ENCODE assay signal across 8 mouse cellular contexts in genomic region chr8:4267627-4268026, GRCm38 (mm10). TPM values are rescaled to one million over a fixed set of nuclear protein-coding genes. Genes with fewer than 3 reads are reported as not detected.
DNase-seq lines count a peak whose midpoint lies in the region; ATAC-seq and TF ChIP-seq lines count a peak whose summit lies in the region.

No protein-coding gene starts in this region.

- H3K4me3 ChIP-seq in gastrocnemius, adult 2 months = no peak overlapping the region
- H3K4me3 ChIP-seq in embryonic facial prominence, embryonic 10.5 days = no peak overlapping the region
- no peak overlapping the region for H3K4me3 ChIP-seq in liver, embryonic 13.5 days (replicated peaks)

- ATAC-seq in liver, embryonic 13.5 days (ENCODE audit: low read depth) = peak; percentile 56; the same call in 1 of the 2 replicates

- no peak overlapping the region for H3K27ac ChIP-seq in gastrocnemius, adult 2 months
- no peak overlapping the region for H3K27ac ChIP-seq in embryonic facial prominence, embryonic 10.5 days (replicated peaks)
- no peak overlapping the region for H3K27ac ChIP-seq in liver, embryonic 13.5 days

- intact Hi-C loops in gastrocnemius, adult 2 months (cut with DNase I) = no loop called here

- peaks cover 100% of the 10 kb centered on the region for H3K36me3 ChIP-seq in embryonic facial prominence, embryonic 10.5 days (replicated peaks)
- peaks cover 98% of the 10 kb centered on the region for H3K36me3 ChIP-seq in liver, embryonic 13.5 days

- no peaks in the 10 kb centered on the region for H3K9me3 ChIP-seq in embryonic facial prominence, embryonic 10.5 days
- H3K9me3 ChIP-seq in liver, embryonic 13.5 days (replicated peaks) = no peaks in the 10 kb centered on the region

- H3K9ac ChIP-seq in liver, embryonic 13.5 days = no peak overlapping the region

- TF ChIP-seq CTCF in gastrocnemius, adult 2 months (IDR thresholded peaks at IDR 0.05) = peak; percentile 64

- H3K4me1 ChIP-seq in embryonic facial prominence, embryonic 10.5 days = no peaks in the 10 kb centered on the region
- H3K4me1 ChIP-seq in liver, embryonic 13.5 days (replicated peaks) = no peaks in the 10 kb centered on the region

- H3K27me3 ChIP-seq in embryonic facial prominence, embryonic 10.5 days (replicated peaks; ENCODE audit: low read depth, poor library complexity, severe bottlenecking) = no peaks in the 10 kb centered on the region
- no peaks in the 10 kb centered on the region for H3K27me3 ChIP-seq in liver, embryonic 13.5 days

- WGBS in embryonic facial prominence, embryonic 10.5 days = 75% methylated on average over 15 of the region's 15 CpGs
- 79% methylated on average over 15 of the region's 15 CpGs for WGBS in liver, embryonic 13.5 days (ENCODE audit: insufficient replicate concordance)

- H3K4me2 ChIP-seq in liver, embryonic 13.5 days = no peak overlapping the region

- peak; percentile 66 for DNase-seq in gastrocnemius, adult 2 months
- DNase-seq in gastrocnemius, postnatal 4 days (ENCODE audit: low spot score in 2 of 2) = no peak
- DNase-seq in 416B (ENCODE audit: low read depth) = peak; percentile 22
- peak; percentile 49 for DNase-seq in embryonic facial prominence, embryonic 10.5 days (ENCODE audit: low spot score)
- DNase-seq in liver, embryonic 13.5 days = no peak
- no peak for DNase-seq in right cerebral cortex, adult 2 months (ENCODE audit: low spot score in 2 of 2)
- DNase-seq in spleen, postnatal 14 days (ENCODE audit: low spot score in 2 of 2) = no peak
- DNase-seq in testis, postnatal 14 days (ENCODE audit: low spot score) = no peak

RNA-seq across cellular contexts. Expression of gene Timm44, which starts 8.1 kb away (rescaled TPM):
- 10 to 100 TPM; 61.8 to 76.6 TPM for total RNA-seq in gastrocnemius, adult 2 months (2021)
- total RNA-seq in gastrocnemius, postnatal 4 days (2021) = 10 to 100 TPM; 73.9 to 78.4 TPM
- 64.7 and 73.3 TPM in 2 replicates for polyA plus RNA-seq in embryonic facial prominence, embryonic 10.5 days (2016; fragmentation: Nextera tagmentation; extraction: Ambion mirVana)
- 38.1 and 44.1 TPM in 2 replicates for polyA plus RNA-seq in liver, embryonic 13.5 days (2015; fragmentation: Nextera tagmentation; extraction: Ambion mirVana)

RNA-seq across cellular contexts. Expression of gene Ctxn1, which starts 8.6 kb away (rescaled TPM):
- under 1 TPM; 0.41 to 0.45 TPM for total RNA-seq in gastrocnemius, adult 2 months (2021)
- 1 to 10 TPM; 7.5 to 8.0 TPM for total RNA-seq in gastrocnemius, postnatal 4 days (2021)
- polyA plus RNA-seq in embryonic facial prominence, embryonic 10.5 days (2016; fragmentation: Nextera tagmentation; extraction: Ambion mirVana) = 121 and 134 TPM in 2 replicates
- 3.0 TPM in 2 replicates for polyA plus RNA-seq in liver, embryonic 13.5 days (2015; fragmentation: Nextera tagmentation; extraction: Ambion mirVana)

RNA-seq across cellular contexts. Expression of gene Snapc2, which starts 14.7 kb away (rescaled TPM):
- 10 to 100 TPM in 1 of 2 experiments, 1 to 10 TPM in 1; 9.8 to 13.0 TPM for total RNA-seq in gastrocnemius, adult 2 months (2021)
- total RNA-seq in gastrocnemius, postnatal 4 days (2021) = 10 to 100 TPM; 21.7 to 22.5 TPM
- polyA plus RNA-seq in embryonic facial prominence, embryonic 10.5 days (2016; fragmentation: Nextera tagmentation; extraction: Ambion mirVana) = 62.3 and 64.6 TPM in 2 replicates
- polyA plus RNA-seq in liver, embryonic 13.5 days (2015; fragmentation: Nextera tagmentation; extraction: Ambion mirVana) = 19.7 and 20.3 TPM in 2 replicates

RNA-seq across cellular contexts. Expression of gene Tgfbr3l, which starts 19.6 kb away (rescaled TPM):
- total RNA-seq in gastrocnemius, adult 2 months (2021) = 1 to 10 TPM; 1.9 to 3.3 TPM
- total RNA-seq in gastrocnemius, postnatal 4 days (2021) = 1 to 10 TPM; 5.2 to 9.7 TPM
- polyA plus RNA-seq in embryonic facial prominence, embryonic 10.5 days (2016; fragmentation: Nextera tagmentation; extraction: Ambion mirVana) = 4.4 and 5.2 TPM in 2 replicates
- 0.61 and 0.66 TPM in 2 replicates for polyA plus RNA-seq in liver, embryonic 13.5 days (2015; fragmentation: Nextera tagmentation; extraction: Ambion mirVana)

RNA-seq across cellular contexts. Expression of gene Gm49320, which starts 29.0 kb away (rescaled TPM):
- not detected for total RNA-seq in gastrocnemius, adult 2 months (2021)
- total RNA-seq in gastrocnemius, postnatal 4 days (2021) = under 1 TPM in 1 of 2 experiments, not detected in 1; 0.20 TPM
- 0.44 and 0.85 TPM in 2 replicates for polyA plus RNA-seq in embryonic facial prominence, embryonic 10.5 days (2016; fragmentation: Nextera tagmentation; extraction: Ambion mirVana)
- polyA plus RNA-seq in liver, embryonic 13.5 days (2015; fragmentation: Nextera tagmentation; extraction: Ambion mirVana) = 0.19 and 0.23 TPM in 2 replicates

Comparison
In these comparisons a context has a peak if more than half of its experiments do, and no peak if none do; other contexts are left out.
1. DNase-seq: peak in gastrocnemius, adult 2 months (single experiment), 416B (single experiment) and embryonic facial prominence, embryonic 10.5 days (single experiment); none in gastrocnemius, postnatal 4 days (0 of 2), liver, embryonic 13.5 days (single experiment), right cerebral cortex, adult 2 months (0 of 2), spleen, postnatal 14 days (0 of 2) and testis, postnatal 14 days (single experiment).
2. RNA of gene Ctxn1, which starts 8.6 kb away (total RNA-seq): 7.5 to 8.0 TPM in gastrocnemius, postnatal 4 days; 0.41 to 0.45 TPM in gastrocnemius, adult 2 months; every median in the first group is over 4 times any median in the second.